Mouse (Mus musculus) 3134 (cell line): Measurements from ENCODE around the gene BB287469.
"Not testable (repeated sequence)": the region's sequence is repeated elsewhere in the genome, so short reads cannot be mapped to it uniquely, and the experiment has no call there.

ENCODE experiments used
- DNase-seq: peaks from one replicate; pipeline ENCODE4 v3.0.0-alpha.2; 2011; ENCODE audit warnings: low spot score; ENCODE audit not compliant: insufficient read length; ENCODE audit errors: extremely low read depth

The BB287469 gene

DNA sequence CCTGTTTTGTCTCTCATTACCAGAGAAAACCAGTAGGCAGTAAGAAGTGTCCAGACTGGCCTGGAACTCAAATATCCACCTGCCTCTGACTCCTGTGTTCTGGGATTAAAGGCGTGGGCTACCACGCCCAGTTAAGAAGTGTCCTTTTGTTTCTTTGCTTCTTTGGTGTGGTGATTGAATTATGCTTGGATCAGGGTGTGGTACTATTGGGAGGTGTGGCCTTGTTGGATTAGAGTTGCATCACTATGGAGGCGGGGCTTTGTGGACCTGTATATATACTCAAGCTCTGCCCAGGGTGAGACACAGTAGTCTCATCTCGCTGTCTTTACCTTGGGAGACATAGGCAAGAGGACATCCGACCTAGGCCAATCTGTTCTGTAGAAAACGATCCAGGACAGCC, at the start of gene BB287469:
TSS of gene BB287469 (plus strand) at position 301 of the 400 bp plus-strand sequence.
- not testable (repeated sequence) for DNase-seq

DNA sequence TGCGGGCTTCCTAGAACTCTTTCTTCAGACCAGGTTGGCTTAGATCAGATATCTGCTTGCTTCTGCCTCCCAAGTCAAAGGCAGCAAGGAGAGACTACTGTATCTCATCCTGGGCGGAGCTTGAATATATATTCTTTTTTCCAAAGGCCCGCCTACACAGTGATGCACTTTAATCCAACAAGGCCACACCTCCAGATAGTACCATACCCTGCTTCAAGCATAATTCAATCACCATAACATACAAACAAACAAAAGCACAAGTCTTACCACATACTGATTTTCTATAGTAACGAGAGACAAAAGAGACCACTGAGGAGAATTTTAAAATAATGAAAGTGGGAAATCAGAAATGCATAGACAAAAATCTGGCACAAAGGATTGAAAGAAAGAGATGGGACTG, 40.7 kb upstream of the BB287469 start, which contains the start of gene Gm21319:
TSS of gene Gm21319 (minus strand) at position 101 of the 400 bp plus-strand sequence.
- DNase-seq: not testable (repeated sequence)

DNA sequence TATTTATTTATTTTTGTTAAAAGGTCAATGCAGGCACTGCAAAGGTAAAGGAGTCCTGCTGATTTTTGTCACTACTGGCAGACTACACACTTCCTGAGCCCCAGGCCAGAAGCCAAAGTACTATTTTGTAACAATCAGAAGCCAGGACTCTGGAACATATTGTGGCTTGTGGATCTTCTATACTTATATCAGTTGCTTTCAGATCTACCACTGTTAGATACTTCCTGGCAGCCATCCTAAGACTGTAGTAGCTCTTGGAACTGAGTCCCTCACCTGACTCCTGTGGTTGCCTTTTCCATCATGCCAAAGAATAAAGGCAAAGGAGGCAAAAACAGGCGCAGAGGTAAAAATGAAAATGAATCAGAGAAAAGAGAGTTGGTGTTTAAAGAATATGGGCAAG, 21.2 kb upstream of the BB287469 start, which contains the start of gene Gm21936:
TSS of gene Gm21936 (plus strand) at position 301 of the 400 bp plus-strand sequence.
- not testable (repeated sequence) for DNase-seq

DNA sequence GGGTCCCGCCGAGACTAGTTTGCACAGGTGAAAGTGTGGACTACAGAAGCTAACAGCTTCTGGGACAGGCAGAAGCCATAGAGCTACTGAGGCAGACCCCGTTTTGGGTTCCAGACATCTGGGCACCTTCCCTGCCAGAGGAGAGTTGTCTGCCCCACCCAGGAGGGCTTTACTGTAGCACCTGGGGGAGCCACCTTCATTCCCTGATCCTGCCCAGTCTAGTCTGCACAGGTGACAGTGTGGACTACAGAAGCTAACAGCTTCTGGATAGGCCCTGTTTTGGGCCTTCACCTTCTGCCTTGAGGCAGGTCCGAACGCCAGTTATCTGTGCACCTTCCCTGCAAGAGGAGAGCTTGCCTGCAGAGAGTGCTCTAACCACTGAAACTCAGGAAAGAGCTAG, 18.4 kb upstream of the BB287469 start:
- DNase-seq: not testable (repeated sequence)

DNA sequence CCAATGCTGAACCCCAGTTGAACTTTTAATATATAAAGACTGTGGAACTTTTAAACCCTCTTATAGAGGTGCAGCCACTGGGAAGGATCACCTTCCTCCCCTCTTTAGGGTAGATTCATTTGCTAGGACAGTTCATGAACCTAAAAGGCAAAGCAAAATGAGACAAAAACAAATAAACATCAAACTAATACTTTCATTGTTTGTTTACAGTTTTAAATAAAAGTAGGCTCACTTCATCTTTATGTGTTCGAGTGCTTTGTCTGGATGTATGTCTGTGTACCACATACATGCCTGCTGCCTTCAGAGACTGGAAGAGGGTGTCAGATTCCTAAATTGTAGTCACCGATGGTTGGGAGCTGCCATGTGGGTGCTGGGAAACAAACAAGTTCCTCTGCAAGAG, 25.9 kb downstream of the BB287469 start, which contains the start of gene Gm2001:
TSS of gene Gm2001 (minus strand) at position 101 of the 400 bp plus-strand sequence.
- DNase-seq: not testable (repeated sequence)

DNA sequence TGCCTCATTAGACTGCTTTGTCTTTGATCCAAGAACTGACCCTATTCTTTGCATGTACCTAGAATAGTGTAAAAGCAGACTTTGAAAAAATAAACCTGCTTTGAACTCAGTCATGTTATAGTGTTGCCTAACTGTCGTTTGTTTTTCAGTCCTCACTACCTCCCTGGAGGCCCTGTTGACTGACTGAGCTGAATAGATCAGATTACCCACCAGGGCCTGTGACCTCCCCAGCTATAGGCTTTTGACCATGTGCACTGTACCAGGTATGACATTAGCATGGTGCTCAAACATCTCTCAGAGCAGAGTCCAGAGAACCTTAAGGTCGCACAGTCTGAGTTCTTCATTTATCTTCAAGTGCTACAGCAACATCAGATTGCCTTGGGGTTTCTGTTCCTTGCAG, 34.3 kb downstream of the BB287469 start:
- DNase-seq: not testable (repeated sequence)

DNA sequence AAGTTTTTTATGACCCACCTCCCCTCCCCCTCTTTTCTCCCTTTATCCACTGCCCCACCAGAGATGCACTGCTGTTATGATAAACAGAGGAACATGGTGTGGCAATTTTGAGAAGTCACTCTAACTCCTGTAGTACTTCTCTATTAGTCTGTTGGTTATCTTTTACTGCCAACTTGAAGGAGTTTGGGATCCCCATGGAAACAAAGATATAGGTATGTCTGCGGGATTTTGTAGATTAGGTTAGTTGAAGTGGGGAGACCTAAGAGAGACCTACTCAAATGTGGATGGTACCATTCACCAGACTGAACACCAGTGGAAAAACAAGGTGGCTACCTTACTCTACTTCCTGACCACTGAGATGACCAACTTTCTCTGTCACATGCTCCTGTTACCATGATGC, 39.7 kb downstream of the BB287469 start:
- not testable (repeated sequence) for DNase-seq

DNA sequence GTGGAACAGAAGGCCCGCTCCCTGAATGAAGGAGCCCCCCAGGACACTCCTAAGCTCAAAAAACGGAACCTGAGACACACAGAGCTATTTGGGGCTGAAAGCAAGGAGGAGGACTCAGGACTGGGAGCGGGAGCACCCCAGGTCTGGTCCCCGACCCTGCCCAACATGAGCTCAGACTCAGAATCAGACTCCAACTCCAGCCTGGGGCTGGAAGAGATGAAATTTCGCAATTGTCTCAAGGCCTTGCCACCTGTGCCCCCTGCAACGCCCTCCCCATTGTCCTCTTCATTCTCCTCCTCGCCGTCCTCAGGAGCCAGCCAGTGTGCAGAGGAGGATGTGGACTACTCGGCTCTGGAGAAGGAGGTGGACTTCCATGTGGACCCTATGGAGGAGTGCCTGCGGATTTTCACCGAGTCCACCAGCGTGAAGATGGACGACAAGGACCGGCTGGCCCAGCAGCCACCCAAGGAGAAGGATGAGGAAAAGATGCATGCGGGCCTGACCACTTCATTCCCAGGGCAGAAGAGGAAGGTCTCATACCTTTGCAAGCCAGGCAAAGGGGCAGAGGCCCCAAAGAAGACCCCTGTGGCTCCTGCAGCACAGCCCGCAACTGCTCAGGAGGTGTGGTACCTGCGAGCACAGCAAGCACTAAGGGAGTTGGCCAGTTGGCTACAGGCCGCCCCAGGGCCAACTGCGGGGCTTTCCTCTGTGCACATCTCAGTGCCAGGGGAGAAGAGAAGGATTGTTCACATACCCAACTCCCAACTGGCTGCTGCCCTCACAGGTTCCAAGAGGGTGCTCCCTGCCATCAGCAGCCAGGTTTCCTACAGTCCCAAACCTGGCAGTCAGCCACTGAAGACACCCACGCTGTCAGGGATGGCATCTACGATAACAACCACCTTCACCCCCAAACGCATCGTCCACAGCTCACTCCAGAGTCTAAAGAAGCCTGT, 45.6 kb downstream of the BB287469 start:
- DNase-seq: peak; percentile 8

DNA sequence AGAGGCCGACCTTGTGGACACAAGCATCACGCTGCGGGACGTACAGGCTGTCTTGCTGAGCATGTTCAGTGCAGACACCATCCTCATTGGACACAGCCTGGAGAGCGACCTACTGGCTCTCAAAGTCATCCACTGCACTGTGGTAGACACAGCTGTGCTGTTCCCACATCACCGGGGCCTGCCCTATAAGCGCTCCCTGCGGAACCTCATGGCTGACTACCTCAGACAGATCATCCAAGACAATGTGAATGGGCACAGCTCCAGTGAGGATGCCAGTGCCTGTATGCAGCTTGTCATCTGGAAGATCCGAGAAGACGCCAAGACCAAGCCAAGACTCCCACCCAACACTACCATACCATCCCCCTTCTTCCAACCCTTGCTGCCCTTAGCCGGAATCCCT, 47.3 kb downstream of the BB287469 start:
- not testable (repeated sequence) for DNase-seq

DNA sequence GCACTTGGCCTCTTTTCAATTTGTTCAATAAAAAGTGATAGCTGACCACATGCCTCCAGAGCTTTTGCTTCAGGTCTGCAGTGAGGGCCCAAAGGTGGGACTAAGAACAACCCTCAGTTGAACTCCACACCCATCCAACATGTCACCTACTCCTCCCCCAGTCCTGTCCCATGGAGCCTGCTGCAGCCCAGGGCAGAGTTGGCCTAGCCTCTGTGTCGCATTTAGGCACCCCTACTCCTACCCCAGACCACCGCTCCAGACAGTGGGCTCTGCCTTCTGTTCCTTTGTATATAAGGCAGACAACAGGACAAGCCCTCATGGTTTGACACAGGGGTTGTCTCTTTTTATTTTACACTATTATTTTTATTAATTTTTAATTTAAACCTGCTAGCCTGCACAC, 47.7 kb downstream of the BB287469 start:
- not testable (repeated sequence) for DNase-seq
